Mouse (Mus musculus) testis, adult 2 months (tissue): ENCODE results near the gene Ost4.

Experiments used
- CTCF ChIP-seq: fragments of 200-500 bp; IDR thresholded peaks from 2 replicates; pipeline ENCODE4 v1.5.1; 2012; ENCODE audit warnings: low read depth, mild to moderate bottlenecking, inconsistent platforms, low read length, moderate library complexity; ENCODE audit not compliant: control insufficient read depth, insufficient read depth, insufficient replicate concordance
- POLR2A ChIP-seq: fragments of 200-500 bp; IDR thresholded peaks from 2 replicates; pipeline ENCODE4 v1.6.1; 2012; ENCODE audit warnings: low read depth, mild to moderate bottlenecking, inconsistent platforms, low read length, moderate library complexity; ENCODE audit not compliant: control insufficient read depth

GRCm38 (mm10) chr5:30908426-30909299 lies 1.1 kb upstream of the Ost4 start:
- no peak for TF ChIP-seq CTCF
- no peak for TF ChIP-seq POLR2A
